Mouse (Mus musculus): ENCODE results near the gene Cnr2.
"Not testable (repeated sequence)": the region's sequence is repeated elsewhere in the genome, so short reads cannot be mapped to it uniquely, and the experiment has no call there.

Cnr2 gene

GRCm38 (mm10) chr4:135938858-135939257, 43.7 kb downstream of the Cnr2 start:
- no peak for DNase-seq

GRCm38 (mm10) chr4:135941026-135941425, 45.8 kb downstream of the Cnr2 start:
- DNase-seq: not testable (repeated sequence)

- DNase-seq: no peak
Observed at GRCm38 (mm10) chr4:135942193-135942592, 47.0 kb downstream of the Cnr2 start.

- no peak for DNase-seq
Observed at GRCm38 (mm10) chr4:135943389-135943788, 48.2 kb downstream of the Cnr2 start.

GRCm38 (mm10) chr4:135945706-135946105, 50.5 kb downstream of the Cnr2 start:
- DNase-seq: no peak

GRCm38 (mm10) chr4:135946278-135946658, 51.1 kb downstream of the Cnr2 start, which contains the start of gene Hmgcl:
TSS of gene Hmgcl (plus strand) at chr4:135946448.
- peak; percentile 91 to 94 for DNase-seq

GRCm38 (mm10) chr4:135946659-135947301, 51.6 kb downstream of the Cnr2 start:
- DNase-seq: peak; percentile 38 to 50

- no peak for DNase-seq
Observed at GRCm38 (mm10) chr4:135948142-135948541, 52.9 kb downstream of the Cnr2 start.

GRCm38 (mm10) chr4:135949475-135949874, 54.3 kb downstream of the Cnr2 start:
- no peak for DNase-seq

GRCm38 (mm10) chr4:135949911-135950310, 54.7 kb downstream of the Cnr2 start:
- peak; percentile 61 to 71 for DNase-seq

GRCm38 (mm10) chr4:135950365-135950764, 55.2 kb downstream of the Cnr2 start:
- peak in 1 of 2 experiments; percentile 42 for DNase-seq

- no peak for DNase-seq
Observed at GRCm38 (mm10) chr4:135951505-135951904, 56.3 kb downstream of the Cnr2 start.

GRCm38 (mm10) chr4:135953179-135953578, 58.0 kb downstream of the Cnr2 start:
- DNase-seq: no peak

- peak; percentile 78 to 87 for DNase-seq
Observed at GRCm38 (mm10) chr4:135954241-135954640, 59.0 kb downstream of the Cnr2 start.

- no peak for DNase-seq
Observed at GRCm38 (mm10) chr4:135955886-135956285, 60.7 kb downstream of the Cnr2 start.

GRCm38 (mm10) chr4:135958354-135958753, 63.2 kb downstream of the Cnr2 start:
- no peak for DNase-seq

GRCm38 (mm10) chr4:135960717-135961116, 65.5 kb downstream of the Cnr2 start:
- peak; percentile 82 to 86 for DNase-seq

- DNase-seq: no peak
Observed at GRCm38 (mm10) chr4:135961709-135962108, 66.5 kb downstream of the Cnr2 start.

- DNase-seq: no peak
Observed at GRCm38 (mm10) chr4:135962198-135962597, 67.0 kb downstream of the Cnr2 start.

- DNase-seq: no peak
Observed at GRCm38 (mm10) chr4:135962946-135963345, 67.8 kb downstream of the Cnr2 start.

GRCm38 (mm10) chr4:135963457-135964193, 68.4 kb downstream of the Cnr2 start, which contains the start of gene Gale:
TSS of gene Gale (plus strand) at chr4:135963727.
- DNase-seq: peak; percentile 96 to 98

GRCm38 (mm10) chr4:135964426-135964825, 69.2 kb downstream of the Cnr2 start:
- DNase-seq: peak; percentile 49 to 56

- DNase-seq: no peak
Observed at GRCm38 (mm10) chr4:135965113-135965512, 69.9 kb downstream of the Cnr2 start.

- DNase-seq: no peak
Observed at GRCm38 (mm10) chr4:135966283-135966682, 71.1 kb downstream of the Cnr2 start.
